Mouse (Mus musculus) effector memory CD4-positive, alpha-beta T cell, adult 5 months (primary cell): Measurements from ENCODE around the gene Prss37. TPM values are rescaled to one million over a fixed set of nuclear protein-coding genes. Genes with fewer than 3 reads are reported as not detected.

ENCODE experiments used
- polyA plus RNA-seq: library from polyadenylated mRNA; unstranded; fragments of 100-300 nt; shearing (Covaris generic); gene quantifications from one replicate; pipeline ENCODE4 v1.2.1, GENCODE M21; 2017

Prss37 gene
- polyA plus RNA-seq, result not detected

GRCm38 (mm10) chr6:40519408-40519807 is at the start of gene Prss37:
TSS of gene Prss37 (minus strand) at chr6:40519508.

GRCm38 (mm10) chr6:40554950-40555349 is 35.6 kb upstream of the Prss37 start, which contains the start of gene Olfr461:
TSS of gene Olfr461 (minus strand) at chr6:40555050.

GRCm38 (mm10) chr6:40493229-40493628 is 26.1 kb downstream of the Prss37 start, which contains the start of gene Tas2r108:
TSS of gene Tas2r108 (plus strand) at chr6:40493529.

GRCm38 (mm10) chr6:40490933-40491332 is 28.4 kb downstream of the Prss37 start, which contains the start of gene Tas2r137:
TSS of gene Tas2r137 (plus strand) at chr6:40491233.

GRCm38 (mm10) chr6:40470916-40471719 is 48.2 kb downstream of the Prss37 start, which contains the start of gene Ssbp1:
TSS of gene Ssbp1 (plus strand) at chr6:40471352.

Other genes with a start within 250 kb of the Prss37 start
- gene Agk, start 194.3 kb downstream of the Prss37 start, polyA plus RNA-seq, result 35.0 TPM
- gene E330009J07Rik, start 83.4 kb downstream of the Prss37 start, polyA plus RNA-seq, result 24.0 TPM
- gene Wee2, start 80.4 kb downstream of the Prss37 start, polyA plus RNA-seq, result 0.15 TPM
- gene Ssbp1, start 48.2 kb downstream of the Prss37 start, polyA plus RNA-seq, result 48.6 TPM
- not detected for gene Tas2r137, start 28.3 kb downstream of the Prss37 start, polyA plus RNA-seq
- not detected for gene Tas2r108, start 26.0 kb downstream of the Prss37 start, polyA plus RNA-seq
- gene Olfr461, start 35.5 kb upstream of the Prss37 start, polyA plus RNA-seq, result not detected
- gene Olfr460, start 50.0 kb upstream of the Prss37 start, polyA plus RNA-seq, result 0.15 TPM
- gene Clec5a, start 66.3 kb upstream of the Prss37 start, polyA plus RNA-seq, result not detected
- gene Tas2r138, start 93.8 kb upstream of the Prss37 start, polyA plus RNA-seq, result not detected
- gene Mgam, start 109.3 kb upstream of the Prss37 start, polyA plus RNA-seq, result not detected